Mouse (Mus musculus) CH12.LX (cell line): ENCODE data around the gene Bmpr1a. TPM values are rescaled to one million over a fixed set of nuclear protein-coding genes. Genes with fewer than 3 reads are reported as not detected.

ENCODE experiments used
- DNase-seq: peaks from one replicate; pipeline ENCODE4 v3.0.0-alpha.2; 2013; ENCODE audit errors: extremely low read depth
- H3K27ac ChIP-seq: 2 replicates; pipeline ENCODE4 v1.5.1; 2012; ENCODE audit warnings: low read depth, mild to moderate bottlenecking, control low read depth, moderate library complexity; ENCODE audit not compliant: insufficient read depth
- H3K27me3 ChIP-seq: replicated peaks from 2 replicates; pipeline ENCODE3; 2012; ENCODE audit warnings: inconsistent platforms
- H3K36me3 ChIP-seq, 2 experiments: replicated peaks in 1 of 2; 2 replicates each; pipeline versions ENCODE3 to v1.6.1; 2012; ENCODE audit warnings: inconsistent platforms in 1 of 2, low read length in 1 of 2, mild to moderate bottlenecking in 1 of 2, mixed read lengths in 1 of 2, moderate library complexity in 1 of 2; ENCODE audit not compliant: control insufficient read depth in 1 of 2, insufficient read depth in 1 of 2
- H3K4me1 ChIP-seq, 2 experiments: 2 replicates each; pipeline ENCODE4 v1.6.1; 2012; ENCODE audit warnings: inconsistent platforms in 1 of 2, moderate library complexity in 1 of 2; ENCODE audit not compliant: insufficient read depth in 2 of 2, control insufficient read depth in 1 of 2
- H3K4me2 ChIP-seq: 2 replicates; pipeline ENCODE4 v1.6.1; 2012; ENCODE audit warnings: low read depth, mild to moderate bottlenecking, control low read depth; ENCODE audit not compliant: poor library complexity, insufficient read depth, severe bottlenecking
- H3K4me3 ChIP-seq, 3 experiments: fragments of 150-350 bp in 1 of 3; sonication (generic) in 1 of 3; replicated peaks in 1 of 3; 2 replicates each; pipeline versions ENCODE3 to v1.5.1; 2011 to 2012; ENCODE audit warnings: low read depth in 2 of 3, low read length in 2 of 3, mild to moderate bottlenecking in 2 of 3, moderate library complexity in 2 of 3, control low read depth in 1 of 3, improper control_type of control experiment in 1 of 3, inconsistent platforms in 1 of 3, mixed read lengths in 1 of 3; ENCODE audit not compliant: poor library complexity in 1 of 3
- H3K79me2 ChIP-seq: replicated peaks from 2 replicates; pipeline ENCODE4 v1.6.1; 2012; ENCODE audit warnings: mild to moderate bottlenecking, moderate library complexity; ENCODE audit not compliant: control insufficient read depth, poor library complexity, insufficient read depth, severe bottlenecking; ENCODE audit errors: extremely low read depth
- H3K9ac ChIP-seq: 2 replicates; pipeline ENCODE4 v1.6.1; 2012; ENCODE audit warnings: low read depth, mild to moderate bottlenecking, control low read depth, moderate library complexity; ENCODE audit not compliant: insufficient read depth
- H3K9me3 ChIP-seq: replicated peaks from 2 replicates; pipeline ENCODE3; 2012; ENCODE audit warnings: low read length, inconsistent platforms, mixed read lengths
- CHD2 ChIP-seq: IDR thresholded peaks from 2 replicates; pipeline ENCODE4 v1.6.1; 2011; ENCODE audit warnings: low read length, improper control_type of control experiment
- CTCF ChIP-seq, 2 experiments: IDR thresholded peaks in 1 of 2; conservative IDR thresholded peaks in 1 of 2; 2 replicates each; pipeline ENCODE4 v1.5.1; 2011 to 2012; ENCODE audit warnings: low read depth in 2 of 2, low read length in 2 of 2, improper control_type of control experiment in 1 of 2, inconsistent platforms in 1 of 2, mild to moderate bottlenecking in 1 of 2, moderate library complexity in 1 of 2
- E2F4 ChIP-seq: IDR thresholded peaks from 2 replicates; pipeline ENCODE4 v1.6.1; 2011; ENCODE audit warnings: low read depth, low read length, improper control_type of control experiment; ENCODE audit not compliant: insufficient replicate concordance
- ELF1 ChIP-seq: IDR thresholded peaks from 2 replicates; pipeline ENCODE4 v1.6.1; 2014; ENCODE audit warnings: low read depth, mild to moderate bottlenecking, inconsistent platforms, low read length, improper control_type of control experiment
- EP300 ChIP-seq: IDR thresholded peaks from 2 replicates; pipeline ENCODE4 v1.6.1; 2011; ENCODE audit warnings: low read length, improper control_type of control experiment
- ETS1 ChIP-seq: conservative IDR thresholded peaks from 2 replicates; pipeline ENCODE4 v1.6.1; 2012; ENCODE audit warnings: low read depth, mild to moderate bottlenecking, inconsistent platforms, low read length, improper control_type of control experiment, moderate library complexity
- GABPA ChIP-seq: IDR thresholded peaks from 2 replicates; pipeline ENCODE4 v1.6.1; 2012; ENCODE audit warnings: low read depth, low read length, improper control_type of control experiment, inconsistent platforms; ENCODE audit not compliant: insufficient replicate concordance
- HCFC1 ChIP-seq: IDR thresholded peaks from 2 replicates; pipeline ENCODE4 v1.6.1; 2012; ENCODE audit warnings: low read depth, mild to moderate bottlenecking, inconsistent platforms, low read length, improper control_type of control experiment
- JUN ChIP-seq: IDR thresholded peaks from 2 replicates; pipeline ENCODE4 v1.6.1; 2011; ENCODE audit warnings: low read depth, mild to moderate bottlenecking, low read length, improper control_type of control experiment, moderate library complexity; ENCODE audit not compliant: insufficient read depth
- JUND ChIP-seq: conservative IDR thresholded peaks from 2 replicates; pipeline ENCODE4 v1.6.1; 2011; ENCODE audit warnings: low read depth, low read length, improper control_type of control experiment
- KAT2A ChIP-seq: IDR thresholded peaks from 2 replicates; pipeline ENCODE4 v1.6.1; 2012; ENCODE audit warnings: low read length, improper control_type of control experiment, inconsistent platforms; ENCODE audit not compliant: insufficient replicate concordance
- MAFK ChIP-seq: IDR thresholded peaks from 2 replicates; pipeline ENCODE4 v1.6.1; 2011; ENCODE audit warnings: low read length, improper control_type of control experiment; ENCODE audit not compliant: insufficient replicate concordance
- MAX ChIP-seq: IDR thresholded peaks from 2 replicates; pipeline ENCODE4 v1.6.1; 2011; ENCODE audit warnings: low read length, improper control_type of control experiment
- MAZ ChIP-seq: IDR thresholded peaks from 2 replicates; pipeline ENCODE4 v1.6.1; 2012; ENCODE audit warnings: low read depth, mild to moderate bottlenecking, inconsistent platforms, low read length, improper control_type of control experiment, moderate library complexity
- MEF2A ChIP-seq: IDR thresholded peaks from 2 replicates; pipeline ENCODE4 v1.6.1; 2014; ENCODE audit warnings: low read depth, mild to moderate bottlenecking, inconsistent platforms, low read length, improper control_type of control experiment, borderline replicate concordance
- MYC ChIP-seq: IDR thresholded peaks from 2 replicates; pipeline ENCODE4 v1.6.1; 2011; ENCODE audit warnings: low read depth, mild to moderate bottlenecking, improper control_type of control experiment, low read length
- NRF1 ChIP-seq: IDR thresholded peaks from 2 replicates; pipeline ENCODE4 v1.6.1; 2014; ENCODE audit warnings: low read depth, mild to moderate bottlenecking, inconsistent platforms, low read length, improper control_type of control experiment, moderate library complexity
- PAX5 ChIP-seq: IDR thresholded peaks from 2 replicates; pipeline ENCODE4 v1.6.1; 2012; ENCODE audit warnings: low read length, inconsistent platforms, mixed read lengths
- RAD21 ChIP-seq: IDR thresholded peaks from 2 replicates; pipeline ENCODE4 v1.6.1; 2011; ENCODE audit warnings: low read depth, mild to moderate bottlenecking, low read length, improper control_type of control experiment, moderate library complexity
- RCOR1 ChIP-seq: conservative IDR thresholded peaks from 2 replicates; pipeline ENCODE4 v1.6.1; 2012; ENCODE audit warnings: low read depth, mild to moderate bottlenecking, inconsistent platforms, low read length, improper control_type of control experiment
- SIN3A ChIP-seq: IDR thresholded peaks from 2 replicates; pipeline ENCODE4 v1.6.1; 2012; ENCODE audit warnings: low read length, improper control_type of control experiment, inconsistent platforms
- TBP ChIP-seq: conservative IDR thresholded peaks from 2 replicates; pipeline ENCODE4 v1.6.1; 2011; ENCODE audit warnings: low read depth, low read length, improper control_type of control experiment
- TCF12 ChIP-seq: IDR thresholded peaks from 2 replicates; pipeline ENCODE4 v1.6.1; 2014; ENCODE audit warnings: low read depth, mild to moderate bottlenecking, inconsistent platforms, low read length, improper control_type of control experiment
- UBTF ChIP-seq: IDR thresholded peaks from 2 replicates; pipeline ENCODE4 v1.6.1; 2012; ENCODE audit warnings: low read depth, mild to moderate bottlenecking, inconsistent platforms, low read length, improper control_type of control experiment, moderate library complexity
- USF1 ChIP-seq: IDR thresholded peaks from 2 replicates; pipeline ENCODE4 v1.6.1; 2014; ENCODE audit warnings: low read depth, mild to moderate bottlenecking, inconsistent platforms, low read length, improper control_type of control experiment
- USF2 ChIP-seq: conservative IDR thresholded peaks from 2 replicates; pipeline ENCODE4 v1.6.1; 2011; ENCODE audit warnings: low read depth, low read length, improper control_type of control experiment
- ZKSCAN1 ChIP-seq: IDR thresholded peaks from 2 replicates; pipeline ENCODE4 v1.6.1; 2012; ENCODE audit warnings: low read depth, inconsistent platforms, low read length, improper control_type of control experiment, borderline replicate concordance
- dilution Hi-C: fragments of 300-500 bp; cut with MboI; formaldehyde crosslinking; loops from 2 replicates; pipeline ENCODE4 v1.14.3; 2020; ENCODE audit warnings: low sequenced_read_pairs; ENCODE audit not compliant: extremely low pct_unique_long_range_greater_than_20kb, extremely low pct_ligation_motif_present
- in situ Hi-C: fragments of 300-500 bp; cut with MboI; formaldehyde crosslinking; loops from 3 replicates; pipeline ENCODE4 v1.14.3; 2019; ENCODE audit warnings: low sequenced_read_pairs, low pct_ligation_motif_present, low pct_unique_long_range_greater_than_20kb, mixed read lengths
- polyA plus RNA-seq: library from polyadenylated mRNA; unstranded; fragments of >175 nt; gene quantifications from 2 replicates; pipeline ENCODE4 v1.2.1, GENCODE M21; 2012; ENCODE audit warnings: low read depth; ENCODE audit not compliant: insufficient read length
- total RNA-seq, 2 experiments: library from RNA; depleted of rRNA; stranded (reverse); fragments of 300-350 nt in 1 of 2; fragments of >200 nt in 1 of 2; gene quantifications; 2 replicates each; pipeline ENCODE4 v1.2.3; 2012 to 2014

Gene Bmpr1a
- total and polyA plus RNA-seq, 3 experiments = 26.2 to 46.7 (median 30.1) TPM

GRCm38 (mm10) chr14:34398901-34399300, 104.2 kb downstream of the Bmpr1a start:
- no peaks in the 10 kb centered on the region for H3K79me2 ChIP-seq
- peaks cover 0 to 16% of the 10 kb centered on the region in 2 experiments for H3K36me3 ChIP-seq
- no peak overlapping the region for H3K9ac ChIP-seq
- no peak overlapping the region for H3K4me2 ChIP-seq
- peaks cover 0 to 6% of the 10 kb centered on the region in 2 experiments; a peak in 3 of 4 replicates for H3K4me1 ChIP-seq
- no peaks in the 10 kb centered on the region for H3K27me3 ChIP-seq
- dilution Hi-C loops = no loop called here
- no peak for DNase-seq
- in situ Hi-C loops = no loop called here
- no peak overlapping the region for H3K4me3 ChIP-seq
- no peaks in the 10 kb centered on the region for H3K9me3 ChIP-seq
- no peak for TF ChIP-seq ELF1
- no peak for TF ChIP-seq ZKSCAN1
- no peak for TF ChIP-seq EP300
- no peak for TF ChIP-seq HCFC1
- TF ChIP-seq USF1 = no peak
- no peak for TF ChIP-seq NRF1
- TF ChIP-seq PAX5 = no peak
- no peak for TF ChIP-seq UBTF
- no peak for TF ChIP-seq CTCF (conservative IDR thresholded peaks at IDR 0.05 in 1 of 2, IDR thresholded peaks at IDR 0.05 in 1 of 2; ENCODE audit: low read depth in 2 of 2, low read length in 2 of 2)
- no peak for TF ChIP-seq MAX
- no peak for TF ChIP-seq TBP
- TF ChIP-seq GABPA = no peak
- TF ChIP-seq TCF12 = no peak
- TF ChIP-seq RAD21 = no peak
- TF ChIP-seq RCOR1 = no peak
- no peak for TF ChIP-seq CHD2
- no peak for TF ChIP-seq E2F4
- TF ChIP-seq KAT2A = no peak
- TF ChIP-seq MYC = no peak
- TF ChIP-seq, all 38 proteins: peak for 0
- no peak overlapping the region for H3K27ac ChIP-seq

- no peak overlapping the region for H3K9ac ChIP-seq
- TF ChIP-seq SIN3A (no peak), ZKSCAN1 (no peak), MAFK (no peak), E2F4 (no peak), CTCF (conservative IDR thresholded peaks at IDR 0.05 in 1 of 2, IDR thresholded peaks at IDR 0.05 in 1 of 2; ENCODE audit: low read depth in 2 of 2, low read length in 2 of 2) (no peak), USF2 (no peak), ELF1 (no peak), UBTF (no peak), JUN (no peak), ETS1 (no peak), TBP (no peak), MAZ (no peak), JUND (no peak), MEF2A (no peak), KAT2A (no peak), NRF1 (no peak)
- TF ChIP-seq, all 38 proteins: peak for 0
Observed at GRCm38 (mm10) chr14:34397871-34398270, 105.3 kb downstream of the Bmpr1a start.

More at GRCm38 (mm10) chr14:34397871-34398270, 105.3 kb downstream of the Bmpr1a start:
- Histone ChIP-seq H3K36me3 (peaks cover 0 to 13% of the 10 kb centered on the region in 2 experiments), H3K79me2 (no peaks in the 10 kb centered on the region), H3K4me3 (no peak overlapping the region), H3K27ac (no peak overlapping the region), H3K9me3 (no peaks in the 10 kb centered on the region), H3K4me2 (no peak overlapping the region), H3K27me3 (no peaks in the 10 kb centered on the region), H3K4me1 (no peaks in the 10 kb centered on the region)
- in situ Hi-C loops = no loop called here
- dilution Hi-C loops = no loop called here
- DNase-seq = no peak
